Mouse (Mus musculus) skeletal muscle tissue, adult 2 months (tissue): ENCODE measurements around the gene Snx32.
A peak's percentile ranks its signal among the peaks of the same experiment; 100 is the strongest.
"Not testable (repeated sequence)": the region's sequence is repeated elsewhere in the genome, so short reads cannot be mapped to it uniquely, and the experiment has no call there.

Source experiments
- DNase-seq: peaks from one replicate; pipeline ENCODE4 v3.0.0-alpha.2; 2012; ENCODE audit warnings: low read depth, low spot score

Gene Snx32

GRCm38 (mm10) chr19:5512091-5513004 is 2.0 kb upstream of the Snx32 start:
- DNase-seq = no peak

GRCm38 (mm10) chr19:5511074-5511632 is 815 bp upstream of the Snx32 start:
- no peak for DNase-seq

- DNase-seq = no peak
Measured at GRCm38 (mm10) chr19:5503687-5504086, 6.7 kb downstream of the Snx32 start, which contains the start of gene 1700020D05Rik. Gene 1700020D05Rik (minus strand): TSS chr19:5503787.

DNA sequence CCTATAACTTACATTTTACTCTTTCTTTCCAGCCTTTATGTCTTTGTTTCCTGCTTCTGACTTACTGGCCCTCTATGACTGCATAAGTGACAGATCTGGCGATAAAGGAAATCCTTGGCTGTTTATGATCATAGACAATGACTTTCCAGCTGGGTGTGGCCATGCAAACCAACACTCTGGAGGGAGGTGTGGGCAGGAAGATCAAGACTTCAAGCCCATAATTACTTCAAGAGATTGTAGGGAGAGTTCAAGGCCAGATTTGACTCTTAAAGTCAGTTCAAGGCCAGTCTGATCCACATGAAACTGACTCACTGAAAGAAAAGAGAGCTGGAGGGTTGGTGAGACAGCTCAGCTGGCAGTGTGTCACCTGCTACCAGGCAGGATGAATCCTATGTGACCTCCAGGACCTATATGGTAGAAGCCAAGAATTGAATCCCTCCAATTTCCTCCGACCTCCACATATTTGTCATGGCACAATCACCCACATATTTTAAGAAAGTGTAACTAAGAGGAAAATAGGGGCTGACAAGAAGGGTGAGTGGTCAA is 9.9 kb downstream of the Snx32 start:
- no peak for DNase-seq

- DNase-seq = no peak
Measured at GRCm38 (mm10) chr19:5496052-5496370, 14.3 kb downstream of the Snx32 start.

- DNase-seq = no peak
Measured at GRCm38 (mm10) chr19:5495353-5496051, 14.8 kb downstream of the Snx32 start.

DNA sequence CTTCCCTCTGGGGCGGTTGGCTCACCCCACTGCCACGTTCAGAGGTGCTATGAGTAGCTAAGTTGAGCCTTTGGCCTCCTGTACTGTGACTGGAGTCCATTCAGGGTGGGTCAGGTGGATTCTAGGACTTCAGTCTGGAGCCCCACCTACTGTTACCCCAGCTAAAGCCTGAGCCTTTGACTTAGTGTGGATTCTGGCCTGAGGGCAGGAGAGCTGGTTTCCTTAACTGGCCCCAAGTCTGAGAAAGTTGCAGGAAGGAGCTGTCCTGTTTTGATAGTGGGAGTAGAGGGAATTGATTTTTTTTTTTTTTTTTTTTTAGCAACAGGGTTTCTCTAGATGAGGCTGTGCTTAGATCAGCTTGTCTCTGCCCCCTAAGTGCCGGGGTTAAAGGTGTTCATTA is 16.0 kb downstream of the Snx32 start:
- DNase-seq = no peak

- DNase-seq = not testable (repeated sequence)
Measured at GRCm38 (mm10) chr19:5493301-5493721, 17.0 kb downstream of the Snx32 start.

GRCm38 (mm10) chr19:5492641-5493040 is 17.7 kb downstream of the Snx32 start:
- no peak for DNase-seq

GRCm38 (mm10) chr19:5490898-5491708 is 19.2 kb downstream of the Snx32 start:
- peak; percentile 80 for DNase-seq

DNA sequence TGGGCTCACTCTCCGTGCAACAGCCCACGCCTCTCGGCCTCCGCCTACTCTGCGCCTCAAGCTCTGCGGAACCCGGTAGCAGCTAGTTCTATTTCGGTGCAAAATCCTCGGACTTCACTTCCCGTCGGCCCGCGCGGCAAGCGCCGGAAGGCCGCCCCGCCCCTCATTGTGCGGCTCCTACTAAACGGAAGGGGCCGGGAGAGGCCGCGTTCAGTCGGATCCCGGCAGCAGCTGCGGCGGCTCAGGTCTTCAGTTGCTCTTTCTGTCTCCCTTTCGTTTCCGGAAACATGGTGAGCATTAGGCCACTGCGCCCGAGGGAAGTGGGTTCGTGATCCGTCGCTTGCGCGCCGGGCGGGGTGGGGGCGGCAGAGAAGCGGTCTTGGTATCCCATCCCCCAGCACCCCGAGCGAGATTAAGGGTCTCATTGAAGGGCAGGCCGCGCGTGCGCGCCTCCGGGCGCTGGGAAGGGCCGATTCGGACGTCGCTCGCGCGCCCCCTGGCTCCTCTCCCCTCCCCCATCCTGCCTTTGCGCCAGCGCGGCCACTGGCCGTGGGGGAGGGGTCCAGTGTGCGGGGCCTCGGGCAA is 19.9 kb downstream of the Snx32 start, which contains the start of gene Cfl1:
Gene Cfl1, plus strand, starts transcription at position 143 of the 585 bp plus-strand sequence.
- DNase-seq = peak; percentile 94

DNA sequence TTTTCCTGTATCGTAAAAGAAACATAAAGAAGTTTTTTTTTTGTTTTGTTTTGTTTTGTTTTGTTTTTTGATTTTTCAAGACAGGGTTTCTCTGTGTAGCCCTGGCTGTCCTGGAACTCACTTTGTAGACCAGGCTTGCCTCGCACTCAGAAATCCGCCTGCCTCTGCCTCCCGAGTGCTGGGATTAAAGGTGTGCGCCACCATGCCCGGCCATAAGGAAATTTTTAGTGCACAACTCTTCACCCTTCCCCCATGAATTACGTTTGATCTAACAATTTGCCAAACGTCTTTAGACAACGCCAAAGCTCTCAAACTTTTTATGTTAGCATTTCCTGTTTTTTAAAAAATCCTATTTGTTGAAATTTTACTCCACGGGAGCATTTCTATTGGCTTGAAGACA is 20.6 kb downstream of the Snx32 start:
- DNase-seq = not testable (repeated sequence)

- peak; percentile 98 for DNase-seq
Measured at GRCm38 (mm10) chr19:5488878-5489571, 21.3 kb downstream of the Snx32 start.

DNA sequence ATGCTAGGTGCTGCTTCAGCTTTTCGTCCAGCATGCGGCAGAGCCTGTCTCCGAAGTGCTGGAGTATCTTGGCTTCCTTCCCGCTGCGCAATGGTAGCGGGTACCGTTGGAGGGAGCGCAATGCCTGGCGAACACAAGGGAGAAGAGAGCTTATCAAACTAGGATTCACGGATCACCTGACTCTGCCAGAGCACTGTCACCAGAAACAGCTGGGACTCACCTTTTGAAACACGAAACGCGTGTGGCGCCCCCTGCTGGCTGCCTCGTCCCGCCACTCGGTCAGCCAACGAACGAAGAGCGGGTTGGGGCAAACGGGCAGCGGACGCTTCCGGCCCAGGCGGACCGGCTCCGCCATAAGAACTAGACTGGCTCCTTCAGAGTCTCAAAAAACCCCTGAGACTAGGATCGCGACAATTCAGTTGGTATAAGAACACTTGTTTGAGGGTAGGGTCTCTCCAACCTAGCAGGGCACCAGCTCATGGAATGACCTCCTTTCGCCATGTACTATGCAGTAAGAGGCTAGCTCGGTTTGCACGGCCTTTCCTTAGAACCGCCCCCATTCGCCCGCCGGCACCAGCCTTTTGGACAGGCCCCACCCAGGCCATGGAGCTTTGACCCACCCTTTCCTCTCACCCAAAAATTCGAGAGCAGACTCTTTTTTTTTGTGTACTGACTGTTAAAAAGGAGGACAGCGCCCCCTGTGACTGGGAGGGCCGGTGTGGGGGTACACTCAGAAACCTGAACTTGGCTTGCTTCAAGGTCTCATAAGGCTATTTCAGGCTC is 22.4 kb downstream of the Snx32 start, which contains the start of gene Mus81:
Gene Mus81, minus strand, starts transcription at position 635 of the 783 bp plus-strand sequence.
- peak; percentile 96 for DNase-seq

- no peak for DNase-seq
Measured at GRCm38 (mm10) chr19:5486771-5487170, 23.6 kb downstream of the Snx32 start.

DNA sequence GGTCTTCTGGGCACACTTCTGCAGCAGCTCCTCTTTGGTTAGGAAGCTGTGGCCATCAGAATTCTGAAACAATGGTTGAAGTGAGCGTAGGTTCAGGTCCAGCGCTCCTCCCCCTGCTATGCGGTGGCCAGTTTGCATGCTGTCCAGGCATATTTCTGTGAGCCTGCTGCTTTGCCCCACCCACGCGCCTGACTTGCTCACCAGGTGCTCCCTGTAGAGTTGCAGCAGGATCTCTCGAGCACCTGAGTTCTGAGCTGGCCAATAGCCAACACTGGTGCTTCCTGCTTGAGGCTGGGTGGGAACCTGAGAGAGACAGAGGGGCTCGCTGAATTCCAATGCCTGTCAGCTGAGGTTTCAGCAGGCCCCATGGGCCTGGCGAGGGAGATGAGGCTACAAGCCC is 24.1 kb downstream of the Snx32 start:
- no peak for DNase-seq

DNA sequence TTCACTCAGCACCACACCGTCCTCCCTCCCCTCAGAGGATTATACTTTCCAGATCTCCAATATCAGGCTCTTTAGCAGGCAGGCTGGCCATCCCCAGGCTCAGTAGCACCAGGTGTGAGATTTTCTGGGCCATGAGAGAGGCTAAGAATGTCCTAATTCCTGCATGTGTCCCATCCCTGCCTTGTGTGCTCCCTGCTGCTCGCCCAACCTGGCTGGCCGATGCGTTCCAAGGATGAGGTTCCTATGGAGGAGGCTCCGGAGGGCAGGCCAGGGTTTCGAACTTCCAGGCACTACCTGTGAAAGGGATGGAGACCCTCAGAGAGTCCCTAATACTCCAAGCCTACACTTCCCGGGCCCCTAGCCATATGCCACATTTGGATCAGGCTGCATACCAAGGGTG is 24.5 kb downstream of the Snx32 start:
- DNase-seq = no peak

- no peak for DNase-seq
Measured at GRCm38 (mm10) chr19:5485371-5485770, 25.0 kb downstream of the Snx32 start.

GRCm38 (mm10) chr19:5484496-5484895 is 25.8 kb downstream of the Snx32 start:
- no peak for DNase-seq
